Mouse (Mus musculus) thymus, adult 2 months (tissue): ENCODE measurements around the gene Pfn1. TPM values are rescaled to one million over a fixed set of nuclear protein-coding genes. Genes with fewer than 3 reads are reported as not detected.

Experiments
- DNase-seq: peaks from one replicate; pipeline ENCODE4 v3.0.0; 2021
- H3K27ac ChIP-seq: fragments of 200-500 bp; 2 replicates; pipeline ENCODE4 v1.5.1; 2012; ENCODE audit warnings: low read length, control low read depth; ENCODE audit not compliant: control insufficient read depth, insufficient read depth
- H3K27me3 ChIP-seq: fragments of 200-500 bp; 2 replicates; pipeline ENCODE4 v1.6.1; 2012; ENCODE audit warnings: mild to moderate bottlenecking, low read length, moderate library complexity, mixed read lengths; ENCODE audit not compliant: control insufficient read depth, insufficient read depth
- H3K36me3 ChIP-seq: fragments of 200-500 bp; 2 replicates; pipeline ENCODE4 v1.6.1; 2012; ENCODE audit warnings: mild to moderate bottlenecking, low read length, moderate library complexity; ENCODE audit not compliant: control insufficient read depth, insufficient read depth
- H3K4me1 ChIP-seq: fragments of 200-500 bp; replicated peaks from 2 replicates; pipeline ENCODE4 v1.6.1; 2012; ENCODE audit warnings: low read length; ENCODE audit not compliant: control insufficient read depth, insufficient read depth
- H3K4me3 ChIP-seq: fragments of 200-500 bp; 2 replicates; pipeline ENCODE4 v1.5.1; 2012; ENCODE audit warnings: mild to moderate bottlenecking, low read length, control low read depth, moderate library complexity; ENCODE audit not compliant: control insufficient read depth, insufficient read depth
- CTCF ChIP-seq: fragments of 200-500 bp; IDR thresholded peaks from 2 replicates; pipeline ENCODE4 v1.5.1; 2012; ENCODE audit warnings: mild to moderate bottlenecking, control low read depth, low read length, moderate library complexity, borderline replicate concordance; ENCODE audit not compliant: control insufficient read depth, poor library complexity, insufficient read depth; ENCODE audit errors: extremely low read depth
- POLR2A ChIP-seq: fragments of 200-500 bp; IDR thresholded peaks from 2 replicates; pipeline ENCODE4 v1.6.1; 2012; ENCODE audit warnings: mild to moderate bottlenecking, low read length, control low read depth, moderate library complexity; ENCODE audit not compliant: control insufficient read depth, poor library complexity, insufficient read depth; ENCODE audit errors: extremely low read depth
- WGBS: fragments of 180-500 bp; shearing (Covaris S2); methylation state at CpG from one replicate; pipeline ENCODE4 v1.1.7; 2018; 5-methylcytosine and 5-hydroxymethylcytosine counted together
- polyA plus RNA-seq: library from polyadenylated mRNA; depleted of rRNA; stranded (reverse); fragments of >200 nt; gene quantifications from 2 replicates; pipeline ENCODE4 v1.2.3, GENCODE M21; 2012

Gene Pfn1
- polyA plus RNA-seq, 1 experiment = 3,213 TPM

- H3K27me3 ChIP-seq = no peaks in the 10 kb centered on the region
- peaks cover 7% of the 10 kb centered on the region for H3K36me3 ChIP-seq
- WGBS = 95% methylated on average over 9 of the region's 9 CpGs
- peaks cover 6% of the 10 kb centered on the region for H3K4me1 ChIP-seq
- TF ChIP-seq POLR2A (no peak), CTCF (no peak)
- H3K4me3 ChIP-seq = no peak overlapping the region
- H3K27ac ChIP-seq = no peak overlapping the region
- no peak for DNase-seq
Measured at GRCm38 (mm10) chr11:70678092-70678491, 23.6 kb upstream of the Pfn1 start.

DNA sequence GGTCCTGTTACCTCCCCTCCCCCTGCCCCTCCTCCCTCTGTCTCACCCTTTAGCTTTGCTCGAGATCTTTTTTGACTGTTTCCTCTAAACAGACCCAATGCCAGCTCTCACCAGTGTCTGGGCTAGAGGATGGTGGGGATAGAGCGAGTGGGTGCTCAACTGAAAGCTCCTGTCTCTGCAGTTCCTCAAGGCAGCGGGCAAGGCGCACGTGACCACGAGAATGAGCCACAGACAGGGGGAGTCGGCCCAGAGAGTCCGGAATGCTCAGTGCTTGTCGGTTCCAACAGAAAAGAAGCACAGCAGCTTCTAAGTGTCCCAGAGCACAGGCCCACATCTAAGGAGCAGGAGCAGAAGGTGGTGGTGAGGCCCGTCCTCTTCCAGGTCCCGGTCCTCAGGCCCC, 20.1 kb upstream of the Pfn1 start:
- Histone ChIP-seq H3K4me1 (peaks cover 10% of the 10 kb centered on the region), H3K27ac (no peak overlapping the region), H3K27me3 (no peaks in the 10 kb centered on the region), H3K4me3 (no peak overlapping the region), H3K36me3 (peaks cover 7% of the 10 kb centered on the region; the same call in 1 of the 2 replicates)
- no peak for DNase-seq
- TF ChIP-seq CTCF (no peak), POLR2A (no peak)
- 43% methylated on average over 11 of the region's 11 CpGs for WGBS

DNA sequence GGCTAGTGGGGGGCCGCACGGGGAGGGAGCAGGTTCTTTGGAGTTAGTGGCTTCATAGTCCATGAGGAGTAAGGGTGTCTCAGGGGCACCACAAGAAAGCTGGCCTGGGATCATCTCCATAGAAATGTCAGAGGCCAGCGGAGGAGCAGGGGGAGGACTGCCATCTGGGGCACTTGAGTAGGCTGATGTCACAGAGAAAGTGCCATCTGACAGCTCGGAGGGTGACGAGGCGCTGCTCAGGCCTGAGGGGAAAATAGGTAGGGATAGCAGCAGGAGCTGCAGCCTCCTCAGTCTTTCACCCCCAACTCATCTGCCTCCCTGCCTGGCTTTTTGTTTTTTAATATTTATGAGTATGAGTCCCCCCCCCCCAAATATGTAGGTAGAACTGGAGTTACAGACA, 19.6 kb upstream of the Pfn1 start:
- Histone ChIP-seq H3K4me3 (no peak overlapping the region), H3K4me1 (peaks cover 10% of the 10 kb centered on the region), H3K27me3 (no peaks in the 10 kb centered on the region), H3K27ac (no peak overlapping the region), H3K36me3 (peaks cover 2% of the 10 kb centered on the region; the same call in 1 of the 2 replicates)
- DNase-seq = no peak
- no peak for TF ChIP-seq CTCF
- no peak for TF ChIP-seq POLR2A
- 98% methylated on average over 6 of the region's 6 CpGs for WGBS

DNA sequence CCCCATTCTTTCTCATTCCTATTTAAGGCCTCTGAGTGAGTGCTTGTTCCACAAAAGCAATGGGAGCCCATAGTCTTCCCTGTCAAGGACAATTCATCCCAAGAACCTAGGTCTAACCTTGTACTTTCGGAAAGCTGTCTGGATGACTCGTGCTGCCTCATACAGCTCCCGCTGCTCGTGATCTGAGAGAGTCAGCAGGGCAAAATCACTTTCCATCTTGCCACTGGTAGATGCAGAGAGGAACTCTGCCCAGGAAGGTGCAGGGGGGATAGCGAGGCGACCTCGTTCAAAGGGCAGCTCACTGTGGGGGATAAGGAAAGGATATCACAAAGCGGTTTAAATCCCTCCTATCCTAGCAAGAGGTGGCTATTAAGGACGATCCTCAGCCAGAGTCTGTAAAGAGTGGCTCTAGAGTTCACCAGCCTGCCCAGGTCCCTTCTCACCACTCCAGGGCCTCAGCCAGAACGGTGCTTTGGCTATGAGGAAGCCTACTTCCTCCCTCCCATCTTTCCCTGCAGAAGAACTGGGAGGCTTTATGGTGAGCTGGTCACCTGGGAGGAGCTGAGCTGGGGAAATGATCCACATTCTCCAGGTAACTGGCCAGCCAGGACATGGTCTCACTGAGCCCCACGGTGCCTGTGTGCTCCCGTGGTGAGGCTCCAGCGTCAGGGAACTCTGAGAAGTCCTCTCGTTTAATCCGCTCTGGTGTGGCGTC, 17.0 kb upstream of the Pfn1 start:
- Histone ChIP-seq H3K4me3 (no peak overlapping the region), H3K4me1 (peaks cover 21% of the 10 kb centered on the region), H3K27ac (no peak overlapping the region), H3K27me3 (no peaks in the 10 kb centered on the region), H3K36me3 (no peaks in the 10 kb centered on the region)
- no peak for DNase-seq
- 95% methylated on average over 16 of the region's 16 CpGs for WGBS
- TF ChIP-seq CTCF = no peak
- no peak for TF ChIP-seq POLR2A

DNA sequence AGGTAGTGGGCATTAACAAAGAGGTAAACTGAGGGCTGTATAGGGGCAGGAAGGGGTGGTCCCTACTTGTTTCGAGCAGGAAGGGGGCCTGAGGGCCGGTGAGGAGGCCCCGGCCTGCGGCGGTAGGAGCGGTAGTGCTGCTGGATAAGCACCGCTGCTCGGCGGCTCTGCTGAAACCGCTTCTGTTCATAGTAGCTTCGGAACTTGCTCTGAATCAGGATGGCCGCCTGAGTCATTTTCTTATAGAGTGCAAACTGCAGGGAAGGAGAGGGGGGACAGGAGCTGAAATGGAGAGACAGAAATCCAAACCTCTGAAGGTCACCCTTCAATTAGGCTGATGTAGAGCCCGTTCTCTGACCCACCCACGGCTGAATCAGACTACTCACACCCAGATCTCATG, 16.0 kb upstream of the Pfn1 start:
- H3K36me3 ChIP-seq = no peaks in the 10 kb centered on the region
- WGBS = 82% methylated on average over 14 of the region's 14 CpGs
- H3K27ac ChIP-seq = no peak overlapping the region
- DNase-seq = no peak
- no peak overlapping the region for H3K4me3 ChIP-seq
- TF ChIP-seq CTCF (no peak), POLR2A (no peak)
- peaks cover 21% of the 10 kb centered on the region for H3K4me1 ChIP-seq
- H3K27me3 ChIP-seq = no peaks in the 10 kb centered on the region

DNA sequence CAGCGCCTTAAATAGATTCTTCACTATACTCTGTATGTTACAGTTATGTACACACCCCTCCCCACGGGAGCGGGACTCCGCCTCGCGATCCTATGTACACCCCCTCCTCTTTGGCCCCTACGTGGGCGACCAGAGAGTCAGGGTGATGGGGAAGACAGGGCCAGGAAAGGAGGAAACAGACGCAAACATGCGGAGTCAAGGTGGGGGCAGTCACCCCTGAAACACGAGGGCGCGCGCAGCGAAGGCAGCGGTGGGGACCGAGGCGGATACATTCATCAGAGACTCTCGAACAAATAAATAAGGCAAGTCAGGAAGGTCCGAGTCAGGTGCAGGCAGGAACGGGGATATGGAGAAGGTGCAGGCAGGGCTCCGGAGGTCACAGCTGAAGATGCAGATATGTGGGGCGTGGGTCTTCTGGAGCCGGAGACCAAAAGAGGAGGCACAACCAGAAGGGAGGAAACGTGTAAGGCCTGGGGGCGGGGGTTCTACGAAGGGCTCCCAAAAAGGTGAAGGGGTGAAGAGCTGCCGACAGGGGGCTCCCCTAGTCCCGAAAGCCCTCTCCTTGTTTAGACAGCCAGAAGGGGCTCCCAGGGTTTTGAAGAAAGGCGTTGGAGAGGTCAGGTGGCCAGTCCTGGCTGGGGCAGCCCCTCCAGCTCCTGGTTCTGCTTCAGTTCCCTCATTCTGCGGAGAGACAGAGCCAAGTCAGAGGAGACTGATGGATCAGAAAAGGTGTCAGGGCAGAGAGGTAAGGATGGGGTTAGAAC, 15.3 kb upstream of the Pfn1 start:
- H3K36me3 ChIP-seq = peaks cover 5% of the 10 kb centered on the region
- DNase-seq = peak; percentile 94
- TF ChIP-seq CTCF (peak; percentile 71; the same call in 1 of the 2 replicates), POLR2A (no peak; the same call in 1 of the 2 replicates)
- WGBS = 2% methylated on average over 31 of the region's 31 CpGs
- H3K27me3 ChIP-seq = no peaks in the 10 kb centered on the region
- H3K4me3 ChIP-seq = peak overlapping the region; percentile 76
- peak overlapping the region; percentile 80 for H3K27ac ChIP-seq
- H3K4me1 ChIP-seq = peaks cover 21% of the 10 kb centered on the region
